Mouse (Mus musculus): ENCODE data around the gene Krt84. TPM values are rescaled to one million over a fixed set of nuclear protein-coding genes. Genes with fewer than 3 reads are reported as not detected.
A peak's percentile ranks its signal among the peaks of the same experiment; 100 is the strongest.

Krt84 gene
- polyA plus RNA-seq, 1 experiment from 2014 or later, result not detected

DNA sequence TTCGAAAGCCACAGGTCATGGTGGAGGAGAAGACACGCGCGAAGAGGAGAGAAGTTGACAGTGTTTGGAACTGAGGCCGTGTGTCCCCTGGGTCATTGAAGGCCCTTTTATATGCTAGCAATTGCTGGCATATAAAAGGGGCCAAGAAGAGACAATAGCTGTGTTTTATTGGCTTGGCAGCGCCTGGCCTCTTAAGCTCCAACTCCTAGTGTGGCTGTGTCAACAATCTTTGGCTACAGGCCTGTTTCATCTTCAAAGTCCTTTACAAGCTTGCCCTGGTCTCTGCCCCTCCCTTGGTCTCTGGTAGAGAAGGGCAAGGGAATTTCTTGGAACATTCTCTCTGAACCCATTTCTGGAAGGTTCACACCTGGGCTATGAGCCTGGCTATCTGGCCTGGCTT lies 41.2 kb downstream of the Krt84 start, which contains the start of gene Krt83:
Gene Krt83, minus strand, starts transcription at position 82 of the 400 bp plus-strand sequence.
- no peaks in the 10 kb centered on the region for H3K9me3 ChIP-seq
- peaks cover 10% of the 10 kb centered on the region for H3K4me1 ChIP-seq
- DNase-seq (ENCODE audit: low spot score), result no peak
- 89% methylated on average over 6 of the region's 6 CpGs for WGBS
- 0 out of 2 replicates have a peak, but pooled peaks cover 16% of the 10 kb centered on the region for H3K27me3 ChIP-seq (ENCODE audit: insufficient read depth, poor library complexity, severe bottlenecking)
- no peak within 1 kb of the TSS for H3K27ac ChIP-seq
- H3K4me3 ChIP-seq, result no peak within 1 kb of the TSS
- no peaks in the 10 kb centered on the region for H3K36me3 ChIP-seq

DNA sequence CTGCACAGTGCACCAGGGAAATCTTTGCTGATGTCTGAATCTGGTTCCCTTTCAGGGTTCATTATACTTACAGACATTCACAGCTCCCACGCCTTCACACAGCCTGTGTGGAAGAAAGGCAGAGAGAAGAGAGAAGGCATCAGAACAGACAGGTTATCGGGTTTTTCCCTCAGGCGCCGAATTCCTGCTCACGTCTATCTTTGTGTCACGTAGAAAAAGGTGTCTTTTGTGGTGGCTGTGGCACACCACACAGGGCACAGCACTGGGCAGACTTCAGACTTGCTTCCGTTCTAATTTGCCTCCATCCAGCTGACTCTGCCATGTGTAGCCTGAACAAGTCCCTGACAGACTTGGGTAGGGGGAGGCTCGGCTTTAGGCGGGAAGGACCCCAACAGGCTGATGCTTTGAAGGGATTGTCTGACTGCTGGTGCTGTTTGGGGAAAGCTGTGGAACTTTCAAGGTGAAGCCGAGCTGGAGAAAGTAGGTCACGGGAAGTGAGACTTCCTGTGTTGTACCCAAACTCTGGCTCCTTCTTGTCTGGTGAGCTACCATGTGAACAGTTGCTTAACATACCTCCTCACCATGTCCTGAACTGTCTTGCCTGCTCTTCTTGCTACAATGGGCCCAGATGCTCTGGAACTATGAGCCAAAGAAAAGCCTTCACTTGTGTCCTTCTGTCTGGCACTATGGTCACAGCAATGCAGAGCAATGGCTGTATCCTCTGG lies 46.5 kb downstream of the Krt84 start:
- Histone ChIP-seq H3K4me1 (peaks cover 17% of the 10 kb centered on the region), H3K27me3 (ENCODE audit: insufficient read depth, poor library complexity, severe bottlenecking) (peaks cover 36% of the 10 kb centered on the region), H3K4me3 (no peak overlapping the region), H3K27ac (no peak overlapping the region; the same call in 1 of the 2 replicates), H3K9me3 (no peaks in the 10 kb centered on the region), H3K36me3 (no peaks in the 10 kb centered on the region)
- no peak for DNase-seq (ENCODE audit: low spot score)
- WGBS, result 77% methylated on average over 11 of the region's 11 CpGs

DNA sequence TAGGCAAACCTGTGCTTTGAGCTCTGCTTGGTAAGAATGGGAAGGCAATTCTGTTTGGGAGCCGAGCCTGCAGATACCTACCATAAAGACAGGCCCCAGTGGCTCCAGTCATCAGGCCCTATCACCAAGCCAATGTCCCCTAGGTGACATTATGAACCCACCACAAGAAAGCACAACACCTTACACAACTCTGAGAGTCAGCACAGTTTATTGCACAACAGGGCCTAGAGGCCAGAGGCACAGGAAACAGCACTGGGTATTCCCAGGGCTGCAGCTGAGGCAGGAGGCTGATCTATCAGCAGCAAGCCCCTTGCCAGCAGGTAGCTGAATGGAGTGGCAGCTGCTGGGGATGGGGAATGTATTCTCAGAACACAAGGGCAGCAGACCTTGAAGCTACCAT lies 47.7 kb downstream of the Krt84 start:
- WGBS, result 76% methylated on average over 1 of the region's 1 CpGs
- peaks cover 17% of the 10 kb centered on the region for H3K4me1 ChIP-seq
- peaks cover 44% of the 10 kb centered on the region for H3K27me3 ChIP-seq (ENCODE audit: insufficient read depth, poor library complexity, severe bottlenecking)
- H3K4me3 ChIP-seq, result no peak overlapping the region
- peak overlapping the region; percentile 38; the same call in 1 of the 2 replicates for H3K27ac ChIP-seq
- DNase-seq (ENCODE audit: low spot score), result no peak
- H3K36me3 ChIP-seq, result no peaks in the 10 kb centered on the region
- H3K9me3 ChIP-seq, result no peaks in the 10 kb centered on the region

DNA sequence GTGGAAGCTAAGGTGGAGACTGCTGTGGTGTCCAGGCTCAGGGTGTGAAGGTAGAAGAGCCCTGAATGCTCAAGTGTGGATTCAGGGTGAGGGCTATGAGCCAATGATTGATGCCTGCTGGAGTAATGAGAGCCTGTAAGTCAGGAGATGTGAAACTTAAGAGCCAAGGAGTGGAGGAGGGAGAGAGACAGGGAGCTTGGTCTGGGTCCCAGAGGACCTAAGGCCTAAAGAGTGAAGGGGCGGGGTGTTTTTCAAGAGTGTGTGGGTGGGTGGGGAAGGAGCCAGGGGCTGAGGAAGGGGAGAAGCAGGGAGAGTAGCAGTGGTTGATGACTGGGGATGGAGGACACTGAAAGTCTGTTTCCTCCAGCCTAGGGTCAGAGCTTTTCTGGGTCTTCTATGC lies 49.0 kb downstream of the Krt84 start:
- DNase-seq (ENCODE audit: low spot score), result no peak
- H3K4me1 ChIP-seq, result peaks cover 22% of the 10 kb centered on the region
- H3K36me3 ChIP-seq, result no peaks in the 10 kb centered on the region
- H3K27me3 ChIP-seq (ENCODE audit: insufficient read depth, poor library complexity, severe bottlenecking), result peaks cover 50% of the 10 kb centered on the region
- WGBS, result 78% methylated on average over 1 of the region's 1 CpGs
- H3K4me3 ChIP-seq, result no peak overlapping the region
- no peaks in the 10 kb centered on the region for H3K9me3 ChIP-seq
- H3K27ac ChIP-seq, result no peak overlapping the region

DNA sequence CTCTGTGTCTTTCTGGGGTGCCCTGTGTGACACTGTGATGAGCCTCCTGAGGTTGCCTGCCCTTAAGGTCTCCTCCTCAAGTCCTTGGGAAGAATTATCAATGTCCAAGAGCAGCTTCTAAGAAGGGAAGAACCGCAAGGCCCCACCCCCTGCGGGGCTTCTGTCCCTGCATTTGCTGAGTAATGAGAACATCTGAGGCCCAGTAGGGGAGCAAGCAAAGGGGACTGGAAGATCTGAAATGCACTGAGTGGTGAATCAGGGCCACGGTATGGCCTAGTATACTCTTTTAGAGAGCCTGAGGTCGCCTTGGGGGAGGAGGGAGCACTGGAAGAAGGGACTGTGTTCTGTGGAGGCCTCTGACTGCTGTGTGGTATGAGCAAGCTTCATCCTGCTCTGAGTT lies 50.6 kb downstream of the Krt84 start:
- Histone ChIP-seq H3K9me3 (no peaks in the 10 kb centered on the region), H3K27ac (no peak overlapping the region), H3K36me3 (no peaks in the 10 kb centered on the region), H3K4me1 (peaks cover 22% of the 10 kb centered on the region), H3K27me3 (ENCODE audit: insufficient read depth, poor library complexity, severe bottlenecking) (peaks cover 58% of the 10 kb centered on the region), H3K4me3 (no peak overlapping the region)
- WGBS, result 41% methylated on average over 4 of the region's 4 CpGs
- DNase-seq (ENCODE audit: low spot score), result no peak

DNA sequence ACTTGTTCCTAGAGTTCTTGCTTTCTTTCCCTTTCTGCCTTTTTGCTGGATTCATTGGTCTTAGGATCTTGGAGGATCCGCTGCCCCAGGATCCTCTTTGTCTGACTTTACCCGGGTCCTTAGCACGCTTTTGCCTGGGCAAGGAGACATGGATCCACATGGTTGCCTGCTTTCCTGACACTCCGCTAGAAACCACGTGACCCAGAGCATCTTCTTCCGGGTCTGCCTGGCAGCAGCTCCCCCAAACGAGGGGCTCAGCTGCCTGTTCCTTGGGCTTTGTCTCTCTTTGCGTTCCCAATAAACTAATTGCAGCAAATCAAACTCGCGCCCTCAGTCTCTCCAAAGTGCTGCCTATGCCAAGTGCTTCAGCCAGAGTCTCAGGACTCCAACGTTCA lies 53.0 kb downstream of the Krt84 start:
- Histone ChIP-seq H3K36me3 (no peaks in the 10 kb centered on the region), H3K27ac (no peak overlapping the region), H3K27me3 (ENCODE audit: insufficient read depth, poor library complexity, severe bottlenecking) (peaks cover 71% of the 10 kb centered on the region), H3K4me1 (peaks cover 11% of the 10 kb centered on the region), H3K4me3 (peak overlapping the region; percentile 49), H3K9me3 (no peaks in the 10 kb centered on the region)
- DNase-seq (ENCODE audit: low spot score), result no peak
- 31% methylated on average over 11 of the region's 11 CpGs for WGBS

DNA sequence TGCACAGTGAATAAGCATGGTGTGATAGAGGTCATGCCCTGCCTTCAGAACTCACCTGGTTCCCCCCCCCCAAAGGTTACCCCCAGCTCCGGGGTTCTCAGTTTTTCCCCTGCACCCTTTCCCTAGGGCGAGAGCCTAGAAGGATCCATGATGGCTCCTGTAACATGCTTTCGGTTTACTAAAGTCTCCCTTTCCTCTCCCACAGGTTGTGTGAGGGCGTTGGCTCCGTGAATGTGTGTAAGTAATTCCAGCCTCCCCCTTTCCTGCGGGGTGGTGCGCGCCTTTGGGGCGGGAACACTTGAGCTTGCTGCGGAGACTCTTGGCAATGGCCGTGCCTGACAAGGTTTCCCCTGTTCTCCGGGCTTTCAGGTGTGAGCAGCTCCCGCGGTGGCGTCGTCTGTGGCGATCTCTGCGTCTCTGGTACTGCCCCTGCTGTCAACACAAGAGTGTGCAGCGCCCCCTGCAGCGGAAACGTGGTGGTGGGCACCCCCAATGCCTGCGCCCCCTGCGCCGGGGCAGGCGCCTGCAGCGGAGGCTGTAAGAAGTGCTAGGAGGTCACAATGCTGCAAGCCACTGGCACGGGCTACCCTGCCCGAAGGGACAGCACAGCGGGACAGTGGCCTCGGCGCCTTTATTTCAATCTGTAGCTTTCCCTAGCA lies 53.5 kb downstream of the Krt84 start:
- peaks cover 6% of the 10 kb centered on the region for H3K4me1 ChIP-seq
- no peaks in the 10 kb centered on the region for H3K36me3 ChIP-seq
- H3K4me3 ChIP-seq, result peak overlapping the region; percentile 49
- DNase-seq (ENCODE audit: low spot score), result no peak
- 7% methylated on average over 31 of the region's 31 CpGs for WGBS
- H3K27ac ChIP-seq, result no peak overlapping the region
- no peaks in the 10 kb centered on the region for H3K9me3 ChIP-seq
- H3K27me3 ChIP-seq (ENCODE audit: insufficient read depth, poor library complexity, severe bottlenecking), result peaks cover 71% of the 10 kb centered on the region

Small RNA genes within 50 kb of the gene (microRNA-seq; reads per million reads assigned to microRNA genes)
- not detected for gene Gm44393
- not detected for gene Gm44460

Other genes with a start within 250 kb of the Krt84 start
- 59.5 and 77.0 TPM in 2 replicates for gene Atg101, start 248.5 kb downstream of the Krt84 start, polyA plus RNA-seq (2016; fragmentation: Nextera tagmentation; extraction: Ambion mirVana)
- 0.49 and 1.8 TPM in 2 replicates for gene 6030408B16Rik, start 239.6 kb downstream of the Krt84 start, polyA plus RNA-seq (2016; fragmentation: Nextera tagmentation; extraction: Ambion mirVana)
- gene Krt80, start 162.7 kb downstream of the Krt84 start, polyA plus RNA-seq (2016; fragmentation: Nextera tagmentation; extraction: Ambion mirVana), result 0.80 and 1.7 TPM in 2 replicates
- 26.7 and 31.9 TPM in 2 replicates for gene Krt7, start 121.8 kb downstream of the Krt84 start, polyA plus RNA-seq (2016; fragmentation: Nextera tagmentation; extraction: Ambion mirVana)
- gene Krt87, start 94.0 kb downstream of the Krt84 start, polyA plus RNA-seq (2016; fragmentation: Nextera tagmentation; extraction: Ambion mirVana), result not detected in 2 replicates
- not detected in 2 replicates for gene Krt88, start 85.1 kb downstream of the Krt84 start, polyA plus RNA-seq (2016; fragmentation: Nextera tagmentation; extraction: Ambion mirVana)
- gene Krt81, start 69.1 kb downstream of the Krt84 start, polyA plus RNA-seq (2016; fragmentation: Nextera tagmentation; extraction: Ambion mirVana), result not detected in 2 replicates
- gene Krt86, start 59.3 kb downstream of the Krt84 start, polyA plus RNA-seq (2016; fragmentation: Nextera tagmentation; extraction: Ambion mirVana), result not detected in 2 replicates
- gene Krt83, start 41.3 kb downstream of the Krt84 start, polyA plus RNA-seq (2016; fragmentation: Nextera tagmentation; extraction: Ambion mirVana), result not detected in 2 replicates
- not detected in 2 replicates for gene Gm49425, start 15.6 kb downstream of the Krt84 start, polyA plus RNA-seq (2016; fragmentation: Nextera tagmentation; extraction: Ambion mirVana)
- gene Krt82, start 17.8 kb upstream of the Krt84 start, polyA plus RNA-seq (2016; fragmentation: Nextera tagmentation; extraction: Ambion mirVana), result not detected in 2 replicates
- 0.26 and 0.29 TPM in 2 replicates for gene Krt90, start 30.1 kb upstream of the Krt84 start, polyA plus RNA-seq (2016; fragmentation: Nextera tagmentation; extraction: Ambion mirVana)
- gene Krt75, start 41.1 kb upstream of the Krt84 start, polyA plus RNA-seq (2016; fragmentation: Nextera tagmentation; extraction: Ambion mirVana), result 0.10 TPM in 1 of 2 replicates, not detected in the other
- not detected in 2 replicates for gene Gm5414, start 95.4 kb upstream of the Krt84 start, polyA plus RNA-seq (2016; fragmentation: Nextera tagmentation; extraction: Ambion mirVana)
- not detected in 2 replicates for gene Gm5478, start 114.6 kb upstream of the Krt84 start, polyA plus RNA-seq (2016; fragmentation: Nextera tagmentation; extraction: Ambion mirVana)
- gene Krt6b, start 147.5 kb upstream of the Krt84 start, polyA plus RNA-seq (2016; fragmentation: Nextera tagmentation; extraction: Ambion mirVana), result not detected in 2 replicates
- 0.05 TPM in 1 of 2 replicates, not detected in the other for gene Krt6a, start 161.5 kb upstream of the Krt84 start, polyA plus RNA-seq (2016; fragmentation: Nextera tagmentation; extraction: Ambion mirVana)
- gene Krt5, start 180.1 kb upstream of the Krt84 start, polyA plus RNA-seq (2016; fragmentation: Nextera tagmentation; extraction: Ambion mirVana), result 0.33 and 1.4 TPM in 2 replicates
- gene Krt71, start 210.3 kb upstream of the Krt84 start, polyA plus RNA-seq (2016; fragmentation: Nextera tagmentation; extraction: Ambion mirVana), result not detected in 2 replicates

Measured in heart, embryonic 10.5 days (tissue).